24 mouse cellular contexts compared by ENCODE assay signal in genomic region chr3:138608665-138609064, GRCm38 (mm10).
"Had no signal": no experiment of that assay in that cellular context is flagged by ENCODE, and none has a peak within 500 bp of the region (broad histone marks: within the 10 kb centered on the region; RNA-seq: fewer than 3 reads in every experiment).

No protein-coding gene starts in this region.

- DNase-seq: gastrocnemius, postnatal 14 days; gastrocnemius, postnatal 36 days; heart, adult 18-20 months; heart, postnatal 10 days; heart, postnatal 36 days; kidney, adult 11 months; kidney, adult 2 months; kidney, adult 9 months; kidney, postnatal 14 days; kidney, postnatal 36 days; layer of hippocampus, adult 9-11 months; layer of hippocampus, postnatal 36 days; left cerebral cortex, postnatal 4 days had no signal

- H3K9me3 ChIP-seq: heart, embryonic 10.5 days; heart, embryonic 12.5 days; hindbrain, embryonic 13.5 days; hindbrain, embryonic 15.5 days; kidney, embryonic 15.5 days; limb, embryonic 13.5 days; limb, embryonic 15.5 days; liver, embryonic 12.5 days had no signal

- H3K27me3 ChIP-seq: hindbrain, embryonic 13.5 days; hindbrain, embryonic 15.5 days; kidney, embryonic 15.5 days had no signal

- H3K4me2 ChIP-seq: heart, embryonic 12.5 days; hindbrain, embryonic 13.5 days; hindbrain, embryonic 15.5 days; kidney, embryonic 15.5 days; limb, embryonic 13.5 days; limb, embryonic 15.5 days; liver, embryonic 12.5 days had no signal

- H3K9ac ChIP-seq: heart, embryonic 12.5 days; hindbrain, embryonic 13.5 days; hindbrain, embryonic 15.5 days; kidney, embryonic 15.5 days; limb, embryonic 13.5 days; limb, embryonic 15.5 days; liver, embryonic 12.5 days had no signal

- H3K4me3 ChIP-seq: heart, embryonic 10.5 days; heart, embryonic 12.5 days; hindbrain, embryonic 13.5 days; hindbrain, embryonic 15.5 days; kidney, embryonic 15.5 days; limb, embryonic 13.5 days; limb, embryonic 15.5 days; liver, embryonic 12.5 days had no signal

- H3K36me3 ChIP-seq: heart, embryonic 10.5 days; heart, embryonic 12.5 days; hindbrain, embryonic 13.5 days; hindbrain, embryonic 15.5 days; kidney, embryonic 15.5 days; limb, embryonic 13.5 days; limb, embryonic 15.5 days; liver, embryonic 12.5 days had no signal

- ATAC-seq: hindbrain, postnatal 0 days; intestine, embryonic 16.5 days; liver, embryonic 12.5 days had no signal

- H3K27ac ChIP-seq: heart, embryonic 10.5 days; hindbrain, embryonic 13.5 days; hindbrain, embryonic 15.5 days; hindbrain, postnatal 0 days; kidney, embryonic 15.5 days; kidney, postnatal 0 days; limb, embryonic 13.5 days; limb, embryonic 15.5 days; liver, embryonic 12.5 days had no signal

- H3K4me1 ChIP-seq: hindbrain, embryonic 15.5 days; limb, embryonic 15.5 days had no signal
